Mouse (Mus musculus): ENCODE measurements around the gene Kap. TPM values are rescaled to one million over a fixed set of nuclear protein-coding genes. Genes with fewer than 3 reads are reported as not detected.

Gene Kap
- polyA plus RNA-seq (2014; fragmentation: Nextera tagmentation; extraction: Ambion mirVana), result not detected in 2 replicates

DNA sequence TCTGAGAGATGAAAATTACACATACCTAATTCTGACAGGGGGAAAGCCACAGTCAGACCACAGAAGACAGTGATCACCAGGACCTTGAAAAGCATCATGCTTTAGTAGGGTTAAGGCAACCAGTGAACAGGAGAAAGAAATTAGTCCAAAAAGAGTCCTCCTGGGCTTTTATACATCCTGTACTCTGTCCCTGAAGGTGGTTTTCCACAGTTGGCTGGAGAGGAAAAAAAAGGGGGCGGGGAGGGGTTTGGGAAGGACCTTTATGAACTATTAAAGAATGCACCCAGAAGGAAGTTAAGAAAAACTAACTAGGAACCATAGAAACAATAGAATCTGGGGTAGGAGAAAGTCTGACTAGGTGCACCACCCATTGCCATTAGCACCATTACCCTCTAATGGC is at the start of gene Kap:
Gene Kap, minus strand, starts transcription at position 237 of the 400 bp plus-strand sequence.
- no peaks in the 10 kb centered on the region for H3K36me3 ChIP-seq (ENCODE audit: control insufficient read depth, insufficient read depth, low read length)
- WGBS, result 86% methylated on average over 1 of the region's 1 CpGs

DNA sequence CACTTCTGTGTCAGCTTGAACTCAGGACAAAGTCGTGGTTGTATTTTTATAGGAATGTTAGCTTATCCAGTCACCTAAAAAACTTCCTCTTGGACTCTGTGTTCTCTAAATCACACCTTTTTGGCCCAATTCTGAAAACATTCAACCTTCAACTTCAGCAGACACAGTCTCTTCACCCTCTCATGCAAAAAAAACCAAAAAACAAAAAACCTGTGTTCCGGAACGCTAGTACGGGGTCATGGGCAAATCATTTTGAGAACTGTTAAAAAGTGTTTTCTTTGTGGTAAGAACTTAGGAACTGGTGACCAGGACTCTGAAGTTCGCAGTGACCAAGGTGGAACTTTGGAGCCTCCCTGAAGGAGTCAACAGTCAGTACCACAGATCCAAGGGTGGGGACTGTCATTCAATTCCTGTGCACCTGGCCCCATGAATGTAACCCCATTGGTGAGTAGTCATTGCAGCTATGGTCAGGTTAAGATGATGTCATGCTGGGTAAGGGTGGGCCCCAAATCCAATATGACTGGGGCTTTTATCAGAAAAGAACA is 32.4 kb upstream of the Kap start:
- no peak overlapping the region for H3K27ac ChIP-seq (ENCODE audit: low read depth, low read length)
- DNase-seq (ENCODE audit: low spot score) (no peak), ATAC-seq (replicated peaks; ENCODE audit: low FRiP score) (no peak)
- WGBS, result 90% methylated on average over 5 of the region's 5 CpGs
- no peak overlapping the region for H3K9ac ChIP-seq (ENCODE audit: low read length)
- H3K4me1 ChIP-seq (replicated peaks; ENCODE audit: control insufficient read depth, insufficient read depth, low read length), result no peaks in the 10 kb centered on the region
- no peaks in the 10 kb centered on the region for H3K27me3 ChIP-seq (ENCODE audit: control insufficient read depth, insufficient read depth, low read length)
- H3K36me3 ChIP-seq (ENCODE audit: control insufficient read depth, insufficient read depth, low read length), result no peaks in the 10 kb centered on the region
- H3K9me3 ChIP-seq (ENCODE audit: control insufficient read depth, low read length), result no peaks in the 10 kb centered on the region
- H3K4me3 ChIP-seq (ENCODE audit: low read depth, low read length), result no peak overlapping the region
- no peak overlapping the region for H3K4me2 ChIP-seq (ENCODE audit: low read depth, low read length, severe bottlenecking)

More for the DNA sequence above, at the start of gene Kap:
- no peak for DNase-seq (ENCODE audit: low spot score)
- H3K4me1 ChIP-seq (replicated peaks; ENCODE audit: control insufficient read depth, insufficient read depth, low read length), result no peaks in the 10 kb centered on the region
- no peaks in the 10 kb centered on the region for H3K27me3 ChIP-seq (ENCODE audit: control insufficient read depth, insufficient read depth, low read length)
- no peak within 1 kb of the TSS for H3K27ac ChIP-seq (ENCODE audit: low read depth, low read length)
- no peak for ATAC-seq (replicated peaks; ENCODE audit: low FRiP score)
- H3K9me3 ChIP-seq (ENCODE audit: control insufficient read depth, low read length), result no peaks in the 10 kb centered on the region
- H3K9ac ChIP-seq (ENCODE audit: low read length), result no peak within 1 kb of the TSS
- H3K4me2 ChIP-seq (ENCODE audit: low read depth, low read length, severe bottlenecking), result no peak within 1 kb of the TSS
- no peak within 1 kb of the TSS for H3K4me3 ChIP-seq (ENCODE audit: low read depth, low read length)

DNA sequence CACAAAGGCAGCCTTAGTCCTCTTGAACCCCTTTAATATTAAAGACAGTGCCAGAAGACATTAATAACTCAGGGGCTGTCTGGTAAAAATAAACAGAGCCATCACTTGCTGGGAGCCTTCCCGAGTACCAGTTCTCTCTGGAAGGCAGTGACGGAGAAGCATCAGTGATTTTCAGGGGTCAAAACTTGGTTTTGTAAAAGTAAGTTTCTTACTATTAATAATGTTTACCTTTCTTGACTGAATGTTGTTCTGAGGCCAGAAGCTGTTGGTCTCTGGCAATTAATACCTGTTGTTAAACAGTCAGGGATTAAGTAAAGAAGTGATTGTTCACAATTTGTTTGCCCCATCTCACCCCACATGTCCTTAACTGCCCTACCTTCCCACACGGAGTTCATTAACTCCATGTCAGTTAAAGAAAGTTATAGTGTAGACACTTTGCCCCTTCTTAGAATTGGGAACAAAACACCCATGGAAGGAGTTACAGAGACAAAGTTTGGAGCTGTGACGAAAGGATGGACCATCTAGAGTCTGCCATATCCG is 30.0 kb upstream of the Kap start:
- no peaks in the 10 kb centered on the region for H3K4me1 ChIP-seq (replicated peaks; ENCODE audit: control insufficient read depth, insufficient read depth, low read length)
- WGBS, result 82% methylated on average over 5 of the region's 5 CpGs
- H3K4me2 ChIP-seq (ENCODE audit: low read depth, low read length, severe bottlenecking), result no peak overlapping the region
- no peaks in the 10 kb centered on the region for H3K36me3 ChIP-seq (ENCODE audit: control insufficient read depth, insufficient read depth, low read length)
- no peak overlapping the region for H3K27ac ChIP-seq (ENCODE audit: low read depth, low read length)
- no peak for DNase-seq (ENCODE audit: low spot score)
- H3K4me3 ChIP-seq (ENCODE audit: low read depth, low read length), result no peak overlapping the region
- H3K9ac ChIP-seq (ENCODE audit: low read length), result no peak overlapping the region
- no peaks in the 10 kb centered on the region for H3K27me3 ChIP-seq (ENCODE audit: control insufficient read depth, insufficient read depth, low read length)
- no peaks in the 10 kb centered on the region for H3K9me3 ChIP-seq (ENCODE audit: control insufficient read depth, low read length)
- no peak for ATAC-seq (replicated peaks; ENCODE audit: low FRiP score)

DNA sequence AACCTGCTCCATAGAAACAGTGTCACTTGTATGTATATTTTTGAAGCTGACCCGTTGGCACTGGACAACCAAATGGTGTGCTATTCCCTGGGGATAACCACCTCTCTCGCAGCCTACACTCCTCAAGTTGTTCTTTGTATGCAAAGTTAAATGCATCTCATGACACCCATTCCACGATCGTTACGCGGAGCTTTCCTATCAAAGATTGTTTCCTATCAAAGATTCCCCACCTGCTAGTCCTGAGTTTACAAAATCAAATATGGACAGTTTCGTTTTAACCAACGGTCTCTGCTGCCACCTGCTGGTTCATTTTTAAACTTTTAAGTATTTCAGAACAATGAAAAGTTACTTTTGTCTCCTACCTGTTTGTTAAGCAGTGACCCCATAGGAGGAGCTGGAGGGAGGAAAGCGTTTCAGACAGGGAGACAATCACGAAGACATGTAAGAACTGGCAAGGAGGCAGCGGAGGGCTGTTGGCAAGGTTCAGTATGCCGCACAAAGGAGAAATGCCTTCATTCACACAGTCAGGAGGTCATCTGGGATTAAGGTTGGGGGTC is 22.4 kb upstream of the Kap start:
- Histone ChIP-seq H3K4me2 (ENCODE audit: low read depth, low read length, severe bottlenecking) (no peak overlapping the region), H3K4me3 (ENCODE audit: low read depth, low read length) (no peak overlapping the region), H3K9me3 (ENCODE audit: control insufficient read depth, low read length) (no peaks in the 10 kb centered on the region), H3K27ac (ENCODE audit: low read depth, low read length) (no peak overlapping the region), H3K4me1 (replicated peaks; ENCODE audit: control insufficient read depth, insufficient read depth, low read length) (no peaks in the 10 kb centered on the region), H3K36me3 (ENCODE audit: control insufficient read depth, insufficient read depth, low read length) (no peaks in the 10 kb centered on the region), H3K9ac (ENCODE audit: low read length) (no peak overlapping the region), H3K27me3 (ENCODE audit: control insufficient read depth, insufficient read depth, low read length) (no peaks in the 10 kb centered on the region)
- DNase-seq (ENCODE audit: low spot score) (peak; percentile 56), ATAC-seq (replicated peaks; ENCODE audit: low FRiP score) (peak; percentile 56)
- WGBS, result 30% methylated on average over 12 of the region's 12 CpGs

DNA sequence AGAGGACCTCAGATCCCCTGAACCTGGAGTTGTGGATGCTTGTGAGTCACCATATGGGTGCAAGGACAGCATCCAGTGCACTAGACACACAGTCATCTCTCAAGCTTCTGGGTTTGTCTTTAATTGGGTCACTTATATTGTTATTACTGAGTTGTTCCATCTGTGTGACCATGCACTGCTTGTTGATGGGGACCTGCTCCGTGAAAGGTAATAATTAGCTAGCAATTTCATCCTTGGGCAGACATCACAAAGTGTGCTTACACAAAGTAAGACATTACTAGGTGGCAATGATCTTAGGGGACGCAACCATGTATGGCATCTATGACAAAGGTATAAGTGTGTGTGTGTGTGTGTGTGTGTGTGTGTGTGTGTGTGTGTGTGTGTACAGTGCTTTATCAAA is 19.1 kb upstream of the Kap start:
- Histone ChIP-seq H3K4me1 (replicated peaks; ENCODE audit: control insufficient read depth, insufficient read depth, low read length) (no peaks in the 10 kb centered on the region), H3K4me2 (ENCODE audit: low read depth, low read length, severe bottlenecking) (no peak overlapping the region), H3K36me3 (ENCODE audit: control insufficient read depth, insufficient read depth, low read length) (no peaks in the 10 kb centered on the region), H3K27ac (ENCODE audit: low read depth, low read length) (no peak overlapping the region), H3K9me3 (ENCODE audit: control insufficient read depth, low read length) (no peaks in the 10 kb centered on the region), H3K9ac (ENCODE audit: low read length) (no peak overlapping the region), H3K27me3 (ENCODE audit: control insufficient read depth, insufficient read depth, low read length) (no peaks in the 10 kb centered on the region), H3K4me3 (ENCODE audit: low read depth, low read length) (no peak overlapping the region)
- ATAC-seq (replicated peaks; ENCODE audit: low FRiP score), result no peak
- no peak for DNase-seq (ENCODE audit: low spot score)
- 68% methylated on average over 2 of the region's 2 CpGs for WGBS

DNA sequence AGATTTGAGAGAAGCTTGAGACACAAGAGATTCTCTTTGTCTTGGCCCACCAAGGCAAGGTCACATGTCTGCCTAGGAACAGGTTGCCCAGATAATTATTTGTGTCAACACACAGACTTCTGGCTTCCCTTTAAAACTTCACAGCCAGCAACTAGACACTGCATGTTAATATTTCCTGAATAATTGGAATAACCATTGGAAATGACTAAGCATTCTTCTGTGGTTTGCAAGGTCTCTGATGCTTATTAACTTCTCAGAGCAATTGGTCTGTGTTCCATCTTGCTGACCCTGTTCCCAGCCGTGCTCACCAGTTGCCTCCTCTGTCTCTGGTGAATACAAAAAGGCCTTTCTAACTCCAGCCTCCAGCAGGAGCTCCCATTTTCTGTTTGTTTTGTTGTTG is 17.6 kb upstream of the Kap start:
- no peaks in the 10 kb centered on the region for H3K9me3 ChIP-seq (ENCODE audit: control insufficient read depth, low read length)
- no peak overlapping the region for H3K9ac ChIP-seq (ENCODE audit: low read length)
- H3K4me1 ChIP-seq (replicated peaks; ENCODE audit: control insufficient read depth, insufficient read depth, low read length), result no peaks in the 10 kb centered on the region
- WGBS, result 75% methylated on average over 1 of the region's 1 CpGs
- no peak overlapping the region for H3K27ac ChIP-seq (ENCODE audit: low read depth, low read length)
- DNase-seq (ENCODE audit: low spot score) (no peak), ATAC-seq (replicated peaks; ENCODE audit: low FRiP score) (no peak)
- H3K36me3 ChIP-seq (ENCODE audit: control insufficient read depth, insufficient read depth, low read length), result no peaks in the 10 kb centered on the region
- no peak overlapping the region for H3K4me2 ChIP-seq (ENCODE audit: low read depth, low read length, severe bottlenecking)
- no peak overlapping the region for H3K4me3 ChIP-seq (ENCODE audit: low read depth, low read length)
- no peaks in the 10 kb centered on the region for H3K27me3 ChIP-seq (ENCODE audit: control insufficient read depth, insufficient read depth, low read length)

DNA sequence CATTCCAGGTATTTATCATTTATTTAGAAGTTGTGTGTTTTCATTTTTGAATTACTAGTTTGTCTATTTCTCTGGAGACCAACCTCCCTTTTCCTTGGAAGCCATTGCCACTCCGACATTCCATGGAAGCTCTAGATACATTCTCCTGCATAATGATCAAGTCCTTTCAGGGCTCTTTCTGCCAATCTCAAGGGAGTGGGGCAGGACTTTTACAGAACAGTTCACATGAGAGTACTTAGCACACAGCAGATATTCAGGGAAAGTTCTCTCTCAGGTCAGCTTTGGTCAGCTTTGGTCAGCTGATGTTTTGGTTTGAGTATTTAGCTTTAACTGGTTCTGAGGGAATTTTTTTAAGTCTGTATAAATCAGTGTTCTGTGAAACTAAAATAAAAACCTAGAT is 14.8 kb upstream of the Kap start:
- DNase-seq (ENCODE audit: low spot score), result no peak
- no peaks in the 10 kb centered on the region for H3K27me3 ChIP-seq (ENCODE audit: control insufficient read depth, insufficient read depth, low read length)
- H3K9me3 ChIP-seq (ENCODE audit: control insufficient read depth, low read length), result no peaks in the 10 kb centered on the region
- no peaks in the 10 kb centered on the region for H3K36me3 ChIP-seq (ENCODE audit: control insufficient read depth, insufficient read depth, low read length)
- H3K9ac ChIP-seq (ENCODE audit: low read length), result no peak overlapping the region
- H3K4me2 ChIP-seq (ENCODE audit: low read depth, low read length, severe bottlenecking), result no peak overlapping the region
- no peak overlapping the region for H3K4me3 ChIP-seq (ENCODE audit: low read depth, low read length)
- 79% methylated on average over 1 of the region's 1 CpGs for WGBS
- no peaks in the 10 kb centered on the region for H3K4me1 ChIP-seq (replicated peaks; ENCODE audit: control insufficient read depth, insufficient read depth, low read length)
- H3K27ac ChIP-seq (ENCODE audit: low read depth, low read length), result no peak overlapping the region
- no peak for ATAC-seq (replicated peaks; ENCODE audit: low FRiP score)

DNA sequence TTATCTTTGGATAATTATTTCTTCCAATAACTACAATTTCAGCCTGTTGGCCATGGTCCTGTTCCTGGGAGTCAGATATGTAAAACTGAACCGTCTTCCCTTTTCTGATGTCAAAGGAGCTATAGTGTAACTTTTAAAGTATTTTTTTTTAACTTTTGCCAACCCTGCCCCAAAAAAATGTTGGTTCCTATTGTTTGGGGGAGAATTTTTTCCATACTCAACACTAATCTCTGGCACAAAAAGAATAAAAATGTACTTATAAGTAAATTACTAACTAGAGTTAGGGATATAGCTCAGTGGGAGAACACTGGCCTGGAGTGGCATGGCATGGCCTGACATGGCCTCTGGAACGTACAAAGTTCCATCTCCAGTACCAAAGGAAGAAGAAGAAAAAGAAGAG is 2.3 kb upstream of the Kap start:
- no peak for ATAC-seq (replicated peaks; ENCODE audit: low FRiP score)
- Histone ChIP-seq H3K4me3 (ENCODE audit: low read depth, low read length) (no peak overlapping the region), H3K27me3 (ENCODE audit: control insufficient read depth, insufficient read depth, low read length) (no peaks in the 10 kb centered on the region), H3K36me3 (ENCODE audit: control insufficient read depth, insufficient read depth, low read length) (no peaks in the 10 kb centered on the region), H3K27ac (ENCODE audit: low read depth, low read length) (no peak overlapping the region), H3K4me2 (ENCODE audit: low read depth, low read length, severe bottlenecking) (no peak overlapping the region), H3K4me1 (replicated peaks; ENCODE audit: control insufficient read depth, insufficient read depth, low read length) (no peaks in the 10 kb centered on the region), H3K9ac (ENCODE audit: low read length) (no peak overlapping the region), H3K9me3 (ENCODE audit: control insufficient read depth, low read length) (no peaks in the 10 kb centered on the region)
- 81% methylated on average over 2 of the region's 2 CpGs for WGBS
- no peak for DNase-seq (ENCODE audit: low spot score)

DNA sequence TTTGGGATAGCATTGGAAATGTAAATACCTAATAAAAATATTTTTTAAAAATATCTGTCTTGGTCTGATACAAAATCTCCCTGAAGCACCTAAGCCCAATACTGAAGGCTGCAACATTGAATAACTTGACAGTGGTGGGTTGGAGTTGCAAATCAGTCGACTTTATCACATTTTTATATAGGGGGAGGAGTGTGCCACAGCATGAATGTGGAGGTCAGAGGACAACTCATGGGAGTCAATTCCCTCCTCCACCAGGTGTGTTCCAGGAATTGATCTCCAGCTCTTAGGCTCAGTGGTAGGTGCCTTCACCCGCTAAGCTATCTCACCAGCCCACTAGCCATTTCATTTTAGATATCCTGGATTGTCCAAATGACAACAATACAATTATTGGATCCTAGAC is 4.2 kb downstream of the Kap start:
- Histone ChIP-seq H3K36me3 (ENCODE audit: control insufficient read depth, insufficient read depth, low read length) (no peaks in the 10 kb centered on the region), H3K4me2 (ENCODE audit: low read depth, low read length, severe bottlenecking) (no peak overlapping the region), H3K9me3 (ENCODE audit: control insufficient read depth, low read length) (no peaks in the 10 kb centered on the region), H3K4me1 (replicated peaks; ENCODE audit: control insufficient read depth, insufficient read depth, low read length) (no peaks in the 10 kb centered on the region), H3K27ac (ENCODE audit: low read depth, low read length) (no peak overlapping the region), H3K4me3 (ENCODE audit: low read depth, low read length) (no peak overlapping the region), H3K27me3 (ENCODE audit: control insufficient read depth, insufficient read depth, low read length) (no peaks in the 10 kb centered on the region), H3K9ac (ENCODE audit: low read length) (no peak overlapping the region)
- 92% methylated on average over 2 of the region's 2 CpGs for WGBS
- DNase-seq (ENCODE audit: low spot score) (no peak), ATAC-seq (replicated peaks; ENCODE audit: low FRiP score) (no peak)
